Mouse (Mus musculus) splenic B cell, adult 2 months (primary cell): Measurements from ENCODE around the gene Ric8a.

Experiments
- DNase-seq: peaks from one replicate; pipeline ENCODE4 v3.0.0-alpha.2; 2011; ENCODE audit warnings: low read depth, low spot score
- H3K27me3 ChIP-seq: 2 replicates; pipeline ENCODE4 v1.6.1; 2012; ENCODE audit warnings: mild to moderate bottlenecking, low read length, moderate library complexity, mixed read lengths; ENCODE audit not compliant: control insufficient read depth, poor library complexity, insufficient read depth, severe bottlenecking
- H3K36me3 ChIP-seq: 2 replicates; pipeline ENCODE4 v1.6.1; 2012; ENCODE audit warnings: mild to moderate bottlenecking, low read length, moderate library complexity, mixed read lengths; ENCODE audit not compliant: control insufficient read depth, poor library complexity, insufficient read depth, severe bottlenecking

Ric8a gene

DNA sequence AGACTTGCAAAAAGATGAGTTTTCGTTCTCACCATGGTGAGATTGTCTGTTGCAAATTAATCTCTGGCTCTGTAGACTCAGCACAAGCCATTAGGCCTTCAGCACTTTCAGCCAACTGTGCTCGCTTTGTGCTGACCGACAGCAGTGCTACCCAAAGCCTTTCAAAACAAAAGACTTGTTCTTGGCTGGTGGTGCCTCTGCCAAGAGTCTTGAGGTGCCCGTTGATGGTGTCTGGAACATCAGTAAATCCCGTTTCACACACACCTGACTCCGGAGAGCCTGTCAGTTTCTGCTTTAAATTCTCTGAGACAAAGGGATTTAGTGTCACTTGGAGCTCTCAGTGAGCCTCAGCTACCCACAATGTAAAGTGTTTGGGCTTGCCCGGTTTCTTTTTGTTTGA, 37.3 kb downstream of the Ric8a start:
- Histone ChIP-seq H3K36me3 (peaks cover 8% of the 10 kb centered on the region), H3K27me3 (no peaks in the 10 kb centered on the region)
- no peak for DNase-seq

- DNase-seq, result no peak
- no peaks in the 10 kb centered on the region for H3K27me3 ChIP-seq
These were observed 37.9 kb downstream of the Ric8a start for GRCm38 (mm10) chr7:140894611-140895010.

DNA sequence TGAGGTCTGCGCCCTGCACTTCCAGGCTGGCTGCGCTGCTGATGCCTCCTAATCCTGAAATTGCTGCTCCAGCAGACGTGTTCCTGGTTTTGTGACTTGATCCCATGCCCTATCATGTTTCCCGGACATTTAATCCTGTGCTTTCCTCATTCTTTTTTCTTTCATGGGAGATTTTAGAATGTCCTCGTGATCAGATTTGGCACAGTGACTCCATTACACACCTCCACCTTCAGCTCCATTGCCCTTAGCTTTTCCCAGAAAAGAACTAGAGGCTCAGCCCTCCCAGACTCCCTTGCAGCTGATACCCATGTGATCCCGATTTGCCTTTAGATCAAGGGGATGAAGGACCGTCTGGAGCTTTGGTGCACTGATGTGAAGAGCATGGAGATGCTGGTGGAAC, 41.1 kb downstream of the Ric8a start:
- Histone ChIP-seq H3K27me3 (no peaks in the 10 kb centered on the region), H3K36me3 (peaks cover 4% of the 10 kb centered on the region; the same call in 1 of the 2 replicates)
- no peak for DNase-seq

More at GRCm38 (mm10) chr7:140894611-140895010, 37.9 kb downstream of the Ric8a start:
- H3K36me3 ChIP-seq, result peaks cover 7% of the 10 kb centered on the region

- no peak for DNase-seq
- peaks cover 4% of the 10 kb centered on the region; the same call in 1 of the 2 replicates for H3K36me3 ChIP-seq
- H3K27me3 ChIP-seq, result no peaks in the 10 kb centered on the region
These were observed 42.4 kb downstream of the Ric8a start for GRCm38 (mm10) chr7:140899121-140899520.

- DNase-seq, result no peak
- H3K36me3 ChIP-seq, result peaks cover 4% of the 10 kb centered on the region; the same call in 1 of the 2 replicates
- no peaks in the 10 kb centered on the region for H3K27me3 ChIP-seq
These were observed 43.5 kb downstream of the Ric8a start, which contains the start of gene Cox8b for GRCm38 (mm10) chr7:140900220-140900619. TSS of gene Cox8b (minus strand) at chr7:140900446.

DNA sequence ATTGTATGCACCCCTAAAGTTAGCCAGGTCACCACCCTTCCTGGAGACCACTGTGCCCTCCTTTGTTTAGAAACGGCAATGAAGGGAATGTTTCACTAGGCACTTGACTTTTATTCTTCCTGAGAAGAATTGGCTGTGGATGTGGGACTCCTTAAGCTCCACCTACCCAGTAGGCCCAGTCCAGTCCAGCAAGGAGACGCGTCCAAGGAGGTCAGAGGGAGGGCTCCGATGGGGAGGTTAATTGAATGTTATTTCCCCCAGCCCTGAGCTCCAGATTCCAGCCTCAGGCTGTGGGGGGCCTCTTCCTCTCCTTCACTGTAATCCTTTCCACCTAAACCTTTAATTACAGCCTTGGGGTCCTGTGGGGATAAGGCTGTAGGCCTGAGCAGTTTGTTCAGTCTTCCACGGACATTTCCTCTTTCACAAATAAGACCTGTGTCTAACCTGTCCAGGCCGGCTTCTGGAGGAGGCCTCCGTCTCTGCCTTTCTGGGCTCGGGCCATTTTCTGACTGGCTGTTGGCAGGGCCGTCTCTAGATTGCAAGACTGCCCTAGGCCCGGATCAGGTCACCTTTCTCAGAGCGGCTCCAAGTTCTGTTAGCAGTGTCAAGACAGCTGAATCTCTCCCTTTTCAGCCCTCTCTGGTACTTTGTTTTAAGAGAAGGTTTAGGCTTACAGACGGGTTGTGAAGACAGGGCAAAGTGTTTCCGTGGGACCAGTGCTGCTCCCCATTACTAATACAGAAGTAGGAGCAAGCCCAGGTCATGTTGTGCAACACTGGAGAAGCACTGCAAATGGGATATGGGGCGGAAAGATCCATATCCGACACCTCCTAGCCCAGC, 45.5 kb downstream of the Ric8a start:
- H3K36me3 ChIP-seq, result peaks cover 2% of the 10 kb centered on the region; the same call in 1 of the 2 replicates
- no peaks in the 10 kb centered on the region for H3K27me3 ChIP-seq
- DNase-seq, result no peak

DNA sequence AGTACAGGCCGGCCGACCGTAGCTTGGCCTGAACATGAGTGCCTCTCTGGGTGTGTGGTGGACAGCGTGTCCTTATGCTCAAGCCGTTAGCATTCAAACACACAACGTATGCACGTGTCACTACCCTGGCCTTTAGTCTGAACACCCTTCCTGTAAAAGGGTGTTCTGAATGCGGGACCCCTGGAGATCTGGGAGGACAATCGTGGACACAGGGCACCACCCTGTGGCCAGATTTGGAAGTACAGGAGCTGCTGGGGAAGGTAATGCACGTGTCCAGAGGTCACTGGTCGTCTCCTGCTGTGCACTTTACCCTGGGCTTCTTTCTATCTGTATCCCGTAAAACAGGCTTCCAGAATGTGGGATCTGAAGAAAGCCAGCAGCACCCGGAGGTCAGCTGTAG, 46.5 kb downstream of the Ric8a start:
- H3K27me3 ChIP-seq, result no peaks in the 10 kb centered on the region
- peak; percentile 82 for DNase-seq

GRCm38 (mm10) chr7:140905642-140906081, 48.9 kb downstream of the Ric8a start:
- Histone ChIP-seq H3K36me3 (no peaks in the 10 kb centered on the region), H3K27me3 (no peaks in the 10 kb centered on the region)
- DNase-seq, result no peak

More for the DNA sequence above, 46.5 kb downstream of the Ric8a start:
- H3K36me3 ChIP-seq, result peaks cover 2% of the 10 kb centered on the region; the same call in 1 of the 2 replicates

GRCm38 (mm10) chr7:140907131-140907530, 50.4 kb downstream of the Ric8a start:
- Histone ChIP-seq H3K36me3 (no peaks in the 10 kb centered on the region), H3K27me3 (no peaks in the 10 kb centered on the region)
- DNase-seq, result no peak

DNA sequence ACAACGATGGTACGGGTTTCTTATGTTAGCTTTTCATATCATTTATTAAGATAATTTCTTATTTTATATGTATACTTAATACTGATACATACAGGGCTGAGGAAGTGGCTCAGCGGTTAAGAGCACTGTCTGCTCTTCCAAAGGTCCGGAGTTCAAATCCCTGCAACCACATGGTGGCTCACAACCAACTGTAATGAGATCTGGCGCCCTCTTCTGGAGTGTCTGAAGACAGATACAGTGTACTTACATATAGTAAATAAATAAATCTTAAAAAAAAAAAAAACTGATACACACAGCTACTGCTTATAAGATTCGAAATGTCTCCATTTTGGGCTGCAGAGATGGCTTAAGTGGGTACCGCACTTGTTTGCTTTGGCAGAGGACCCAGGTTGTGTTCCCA, 50.9 kb downstream of the Ric8a start:
- no peaks in the 10 kb centered on the region for H3K27me3 ChIP-seq
- H3K36me3 ChIP-seq, result no peaks in the 10 kb centered on the region
- no peak for DNase-seq

DNA sequence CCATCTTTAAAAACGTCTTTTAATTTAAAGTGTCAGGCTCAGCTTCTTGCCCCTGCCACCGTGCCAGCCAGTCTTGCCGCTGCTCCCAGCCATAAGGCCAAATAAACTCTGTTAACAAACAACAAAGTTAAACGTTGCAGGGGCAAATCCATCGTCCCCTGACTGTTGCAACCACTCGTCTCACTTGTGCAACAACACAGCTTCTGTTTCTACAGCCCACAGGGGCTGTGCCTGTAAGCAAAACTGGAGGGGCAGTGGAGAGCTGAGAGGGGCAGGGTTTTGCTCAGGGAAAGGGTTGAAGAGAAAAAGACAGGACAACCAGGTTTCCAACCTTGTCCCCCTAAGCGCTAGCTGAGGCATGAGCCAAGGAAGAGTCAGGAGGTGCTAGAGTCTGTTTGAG, 51.4 kb downstream of the Ric8a start:
- no peaks in the 10 kb centered on the region for H3K27me3 ChIP-seq
- H3K36me3 ChIP-seq, result no peaks in the 10 kb centered on the region
- DNase-seq, result no peak

- H3K36me3 ChIP-seq, result no peaks in the 10 kb centered on the region
- peak; percentile 82 for DNase-seq
- no peaks in the 10 kb centered on the region for H3K27me3 ChIP-seq
These were observed 51.9 kb downstream of the Ric8a start for GRCm38 (mm10) chr7:140908634-140909107.

- H3K27me3 ChIP-seq, result no peaks in the 10 kb centered on the region
- DNase-seq, result no peak
These were observed 55.5 kb downstream of the Ric8a start for GRCm38 (mm10) chr7:140912293-140912692.

DNA sequence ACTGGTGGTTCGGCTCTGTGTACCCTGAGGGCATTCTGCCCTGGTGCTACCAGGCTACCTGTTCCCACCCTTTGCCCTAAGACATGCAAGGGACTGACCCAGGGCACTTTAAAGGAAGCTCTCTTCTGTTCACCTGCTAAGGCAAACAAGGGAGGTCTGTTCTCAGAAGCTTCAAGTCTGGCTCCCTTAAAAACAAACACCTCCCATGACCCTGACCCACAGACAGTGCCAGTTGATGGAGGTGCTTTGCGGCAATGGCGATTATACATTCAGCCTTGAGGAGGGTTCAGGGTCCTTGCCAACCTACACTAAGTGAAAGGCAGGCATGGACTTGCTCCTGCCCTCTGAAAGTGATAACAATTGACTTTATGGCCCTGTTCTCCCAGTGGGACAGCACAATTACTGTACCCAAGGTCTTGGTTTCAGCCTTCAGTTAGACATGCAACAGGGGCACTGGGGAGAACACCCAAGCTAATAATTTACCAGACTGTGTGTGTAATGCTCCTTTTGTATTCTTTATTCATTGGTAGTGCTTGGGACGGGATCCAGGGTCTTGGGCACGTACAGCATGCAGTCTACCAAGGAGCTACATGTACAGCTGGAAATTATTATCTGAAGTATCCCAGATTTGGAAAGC, 56.2 kb downstream of the Ric8a start:
- no peaks in the 10 kb centered on the region for H3K36me3 ChIP-seq
- no peaks in the 10 kb centered on the region for H3K27me3 ChIP-seq
- DNase-seq, result no peak

More at GRCm38 (mm10) chr7:140912293-140912692, 55.5 kb downstream of the Ric8a start:
- H3K36me3 ChIP-seq, result no peaks in the 10 kb centered on the region
